Mouse (Mus musculus) embryonic facial prominence, embryonic 12.5 days (tissue): Measurements from ENCODE around the gene Itga6. TPM values are rescaled to one million over a fixed set of nuclear protein-coding genes. Genes with fewer than 3 reads are reported as not detected.
A peak's percentile ranks its signal among the peaks of the same experiment; 100 is the strongest.

Source experiments
- ATAC-seq: fragments of 200-750 bp; cut with Nextera tagmentation; 2 replicates; pipeline ENCODE4 v1.8.0; 2017; ENCODE audit not compliant: insufficient number of reproducible peaks, insufficient read depth, low FRiP score, low TSS enrichment
- H3K27ac ChIP-seq: fragments of 300-500 bp; sonication (generic); 2 replicates; pipeline ENCODE4 v1.5.1; 2016; ENCODE audit warnings: mild to moderate bottlenecking
- H3K27me3 ChIP-seq: fragments of 300-500 bp; sonication (generic); 2 replicates; pipeline ENCODE4 v1.6.1; 2016; ENCODE audit warnings: mild to moderate bottlenecking, moderate library complexity
- H3K36me3 ChIP-seq: fragments of 300-500 bp; sonication (generic); 2 replicates; pipeline ENCODE4 v1.6.1; 2016; ENCODE audit warnings: mild to moderate bottlenecking
- H3K4me1 ChIP-seq: fragments of 300-500 bp; sonication (generic); 2 replicates; pipeline ENCODE4 v1.6.1; 2016
- H3K4me2 ChIP-seq: fragments of 300-500 bp; sonication (generic); replicated peaks from 2 replicates; pipeline ENCODE4 v1.6.1; 2016; ENCODE audit warnings: mild to moderate bottlenecking, moderate library complexity
- H3K4me3 ChIP-seq: fragments of 300-500 bp; sonication (generic); 2 replicates; pipeline ENCODE4 v1.5.1; 2016; ENCODE audit warnings: mild to moderate bottlenecking
- H3K9ac ChIP-seq: fragments of 300-500 bp; sonication (generic); 2 replicates; pipeline ENCODE4 v1.6.1; 2016; ENCODE audit warnings: mild to moderate bottlenecking, moderate library complexity
- H3K9me3 ChIP-seq: fragments of 300-500 bp; sonication (generic); 2 replicates; pipeline ENCODE4 v1.6.1; 2016; ENCODE audit warnings: mild to moderate bottlenecking, moderate library complexity
- WGBS: fragments of 180-500 bp; shearing (Covaris S2); methylation state at CpG from one replicate; pipeline ENCODE4 v1.1.7; 2016; 5-methylcytosine and 5-hydroxymethylcytosine counted together
- polyA plus RNA-seq: library from polyadenylated mRNA; unstranded; fragments of >200 nt; fragmentation: Nextera tagmentation; extraction: Ambion mirVana; gene quantifications from 2 replicates; pipeline ENCODE4 v1.2.1, GENCODE M21; 2016

Gene Itga6
- polyA plus RNA-seq, 1 experiment from 2014 or later, result 43.4 TPM

DNA sequence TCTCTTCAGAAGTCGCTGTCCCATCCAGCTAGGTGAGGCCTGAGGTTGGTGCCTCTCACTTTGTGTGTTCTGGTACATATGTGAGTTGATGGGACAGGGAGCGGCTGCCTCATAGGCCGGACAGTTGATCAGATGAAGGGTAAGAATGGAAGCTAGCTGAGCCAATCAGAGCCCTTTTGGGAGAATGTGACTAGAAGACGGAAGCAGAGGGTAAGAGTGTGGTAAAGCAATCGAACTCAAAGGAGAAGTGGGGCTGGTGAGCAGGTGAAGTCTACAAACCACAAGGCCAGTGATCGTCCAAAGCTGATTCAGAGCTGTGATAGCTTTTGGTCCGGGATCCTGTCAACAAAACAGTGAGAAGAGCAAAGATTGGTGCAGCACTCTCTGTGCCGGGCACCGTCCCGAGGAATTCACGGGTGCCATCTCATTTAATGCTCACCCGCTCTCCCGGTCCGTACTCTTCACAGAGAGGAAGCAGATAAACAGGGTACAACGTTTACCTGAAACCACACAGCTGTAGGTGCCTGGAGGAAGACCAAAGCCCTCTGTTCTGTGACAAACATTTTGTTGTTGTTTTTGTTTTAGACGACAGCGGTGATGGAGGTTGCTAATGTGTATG lies 9.8 kb upstream of the Itga6 start:
- no peak for ATAC-seq
- 92% methylated on average over 17 of the region's 17 CpGs for WGBS

DNA sequence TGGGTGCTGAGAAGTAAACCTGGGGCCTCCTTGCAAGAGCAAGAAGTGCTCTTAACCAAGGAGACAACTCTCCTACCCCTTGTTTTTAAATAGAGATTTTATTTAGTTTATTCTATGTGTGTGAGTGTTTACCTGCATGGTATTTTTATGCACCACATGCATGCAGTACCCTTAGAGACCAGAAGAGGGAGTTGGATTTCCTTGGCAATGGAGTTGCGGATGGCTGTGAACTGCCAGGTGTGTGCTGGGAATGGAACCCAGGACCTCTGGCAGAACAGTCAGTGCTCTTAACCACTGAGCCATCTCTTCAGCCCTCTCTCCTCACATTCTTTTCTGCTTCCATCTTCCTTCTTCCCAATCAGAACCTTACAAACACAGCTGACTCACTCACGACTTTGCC lies 9.2 kb upstream of the Itga6 start:
- ATAC-seq, result no peak
- H3K4me2 ChIP-seq, result no peak overlapping the region
- H3K4me1 ChIP-seq, result peaks cover 26% of the 10 kb centered on the region
- no peak overlapping the region for H3K9ac ChIP-seq
- WGBS, result 89% methylated on average over 2 of the region's 2 CpGs
- H3K36me3 ChIP-seq, result no peaks in the 10 kb centered on the region
- H3K27me3 ChIP-seq, result no peaks in the 10 kb centered on the region
- H3K4me3 ChIP-seq, result no peak overlapping the region
- no peaks in the 10 kb centered on the region for H3K9me3 ChIP-seq
- no peak overlapping the region for H3K27ac ChIP-seq

More for the DNA sequence above, 9.8 kb upstream of the Itga6 start:
- Histone ChIP-seq H3K9me3 (no peaks in the 10 kb centered on the region), H3K4me3 (no peak overlapping the region), H3K4me2 (no peak overlapping the region), H3K9ac (no peak overlapping the region), H3K27me3 (no peaks in the 10 kb centered on the region), H3K27ac (no peak overlapping the region), H3K4me1 (peaks cover 28% of the 10 kb centered on the region), H3K36me3 (no peaks in the 10 kb centered on the region)

DNA sequence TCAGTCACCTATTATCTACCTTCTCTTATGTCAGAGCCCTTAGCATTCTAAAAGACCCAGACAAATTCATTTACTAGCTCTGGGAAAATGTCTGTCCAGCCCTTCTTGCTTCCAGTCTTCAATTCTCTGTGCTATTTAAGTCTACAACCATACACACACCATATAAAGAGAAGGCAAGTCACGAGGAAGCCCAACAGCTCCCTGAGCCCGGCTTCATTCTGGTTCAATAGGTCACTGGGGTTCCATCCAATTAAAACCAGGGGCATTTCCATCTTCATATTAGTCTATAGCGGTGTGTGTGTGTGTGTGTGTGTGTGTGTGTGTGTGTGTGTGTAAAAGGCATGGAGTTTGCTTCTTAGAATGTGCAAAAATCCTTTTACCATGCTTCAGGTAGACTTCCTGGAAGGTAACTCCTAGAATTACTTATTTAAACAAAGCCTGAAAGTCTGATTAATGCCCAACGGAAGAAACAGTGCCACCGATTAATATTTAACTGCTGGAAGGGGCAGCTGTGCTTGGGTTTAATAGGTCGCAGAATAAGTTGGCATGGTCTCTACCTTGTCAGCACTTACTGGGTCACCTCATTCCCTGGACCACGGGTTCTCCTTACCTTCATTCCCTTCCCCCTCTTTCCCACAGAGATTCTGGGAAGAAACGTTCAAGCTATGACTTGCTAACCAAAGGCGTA lies 6.1 kb upstream of the Itga6 start:
- no peak overlapping the region for H3K9ac ChIP-seq
- no peak overlapping the region for H3K4me3 ChIP-seq
- WGBS, result 71% methylated on average over 9 of the region's 9 CpGs
- no peaks in the 10 kb centered on the region for H3K36me3 ChIP-seq
- no peak overlapping the region for H3K4me2 ChIP-seq
- H3K9me3 ChIP-seq, result no peaks in the 10 kb centered on the region
- H3K4me1 ChIP-seq, result peaks cover 22% of the 10 kb centered on the region; the same call in 1 of the 2 replicates
- ATAC-seq, result no peak
- no peaks in the 10 kb centered on the region for H3K27me3 ChIP-seq
- no peak overlapping the region for H3K27ac ChIP-seq

GRCm38 (mm10) chr2:71742557-71742956 lies 2.9 kb upstream of the Itga6 start:
- H3K9me3 ChIP-seq, result no peaks in the 10 kb centered on the region
- H3K36me3 ChIP-seq, result no peaks in the 10 kb centered on the region
- no peak for ATAC-seq
- no peak overlapping the region for H3K4me3 ChIP-seq
- H3K27me3 ChIP-seq, result no peaks in the 10 kb centered on the region
- peaks cover 33% of the 10 kb centered on the region for H3K4me1 ChIP-seq
- H3K27ac ChIP-seq, result no peak overlapping the region
- WGBS, result 68% methylated on average over 4 of the region's 4 CpGs
- no peak overlapping the region for H3K4me2 ChIP-seq
- no peak overlapping the region for H3K9ac ChIP-seq

DNA sequence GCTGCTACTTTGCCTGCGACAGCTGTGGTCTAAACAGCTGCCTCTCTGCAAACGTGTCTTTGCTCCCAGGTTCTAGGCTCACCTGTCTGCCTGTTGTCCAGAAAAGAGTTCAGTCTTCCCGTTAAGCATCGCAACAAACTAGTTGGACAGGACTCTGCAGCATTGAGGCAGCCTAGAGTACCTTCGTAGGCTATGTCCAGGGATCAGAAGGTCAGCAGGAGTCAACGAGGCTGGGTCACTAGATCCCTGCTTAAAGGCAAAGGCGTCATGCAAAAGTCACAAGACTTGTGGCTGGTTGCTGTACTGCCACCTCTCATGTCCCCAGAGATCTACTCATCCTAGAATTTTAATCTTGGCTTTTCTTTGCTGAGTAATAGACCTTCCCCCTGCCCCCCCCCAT lies 2.0 kb upstream of the Itga6 start:
- no peak for ATAC-seq
- Histone ChIP-seq H3K9me3 (no peaks in the 10 kb centered on the region), H3K4me2 (no peak overlapping the region), H3K36me3 (no peaks in the 10 kb centered on the region), H3K9ac (no peak overlapping the region), H3K4me1 (peaks cover 33% of the 10 kb centered on the region), H3K4me3 (no peak overlapping the region), H3K27ac (no peak overlapping the region), H3K27me3 (no peaks in the 10 kb centered on the region)
- 27% methylated on average over 7 of the region's 7 CpGs for WGBS

GRCm38 (mm10) chr2:71744320-71744719 lies 1.1 kb upstream of the Itga6 start:
- no peaks in the 10 kb centered on the region for H3K27me3 ChIP-seq
- ATAC-seq, result no peak
- no peaks in the 10 kb centered on the region for H3K9me3 ChIP-seq
- peaks cover 31% of the 10 kb centered on the region for H3K4me1 ChIP-seq
- no peak overlapping the region for H3K4me3 ChIP-seq
- no peaks in the 10 kb centered on the region for H3K36me3 ChIP-seq
- WGBS, result 22% methylated on average over 9 of the region's 9 CpGs
- no peak overlapping the region for H3K9ac ChIP-seq
- no peak overlapping the region for H3K27ac ChIP-seq
- H3K4me2 ChIP-seq, result no peak overlapping the region

GRCm38 (mm10) chr2:71744861-71745507 lies 432 bp upstream of the Itga6 start:
- H3K9me3 ChIP-seq, result no peaks in the 10 kb centered on the region
- ATAC-seq, result no peak
- H3K9ac ChIP-seq, result no peak overlapping the region
- H3K36me3 ChIP-seq, result no peaks in the 10 kb centered on the region
- no peak overlapping the region for H3K27ac ChIP-seq
- 11% methylated on average over 11 of the region's 11 CpGs for WGBS
- no peak overlapping the region for H3K4me3 ChIP-seq
- H3K27me3 ChIP-seq, result no peaks in the 10 kb centered on the region
- no peak overlapping the region for H3K4me2 ChIP-seq
- peaks cover 27% of the 10 kb centered on the region for H3K4me1 ChIP-seq

GRCm38 (mm10) chr2:71748451-71748850 lies 3.0 kb downstream of the Itga6 start:
- Histone ChIP-seq H3K4me3 (no peak overlapping the region), H3K4me1 (peaks cover 22% of the 10 kb centered on the region), H3K27ac (no peak overlapping the region), H3K4me2 (no peak overlapping the region), H3K27me3 (no peaks in the 10 kb centered on the region), H3K36me3 (no peaks in the 10 kb centered on the region), H3K9me3 (no peaks in the 10 kb centered on the region), H3K9ac (no peak overlapping the region)
- no peak for ATAC-seq
- WGBS, result 87% methylated on average over 5 of the region's 5 CpGs

DNA sequence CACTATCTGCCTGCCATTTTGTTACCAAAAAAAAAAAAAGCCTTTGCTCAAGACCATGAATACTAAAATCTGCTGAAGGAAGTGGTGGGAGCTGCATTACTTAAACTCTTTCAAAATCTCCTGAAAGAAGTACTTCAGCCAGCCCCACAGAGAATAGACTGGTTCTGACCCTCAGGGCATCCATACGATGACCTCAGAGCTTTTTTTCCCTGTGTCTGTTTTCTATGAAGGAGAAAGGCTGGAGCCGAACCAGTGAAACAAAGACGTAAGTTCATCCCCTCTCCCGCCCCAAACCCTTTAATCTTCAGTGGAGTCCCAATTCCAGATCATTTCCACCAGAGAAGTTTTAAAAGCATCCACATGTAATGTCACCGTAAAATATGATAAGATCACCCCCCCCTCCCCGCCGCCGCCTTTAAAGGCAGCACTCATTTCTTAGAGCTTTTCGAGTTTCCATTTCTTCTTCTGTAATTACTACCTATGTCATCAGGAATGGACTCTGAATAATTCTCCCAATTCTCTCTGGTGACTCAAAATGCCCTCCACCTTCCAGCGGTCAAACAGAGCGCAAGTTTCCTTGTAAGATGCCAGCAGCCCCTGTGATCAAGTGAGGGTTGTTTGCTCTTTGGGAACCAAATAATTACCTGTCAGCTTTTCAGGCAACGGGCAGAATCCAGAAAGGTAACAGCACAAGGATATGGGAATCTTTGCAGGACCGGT lies 4.1 kb downstream of the Itga6 start:
- ATAC-seq, result no peak
- WGBS, result 33% methylated on average over 13 of the region's 13 CpGs
- Histone ChIP-seq H3K4me1 (peaks cover 18% of the 10 kb centered on the region), H3K36me3 (no peaks in the 10 kb centered on the region), H3K27ac (no peak overlapping the region), H3K4me2 (0 out of 2 replicates have a peak overlapping the region, but pooled peaks have one; percentile 7), H3K9ac (no peak overlapping the region), H3K9me3 (no peaks in the 10 kb centered on the region), H3K4me3 (no peak overlapping the region), H3K27me3 (no peaks in the 10 kb centered on the region)

- no peaks in the 10 kb centered on the region for H3K36me3 ChIP-seq
- no peak overlapping the region for H3K27ac ChIP-seq
- WGBS, result 61% methylated on average over 10 of the region's 10 CpGs
- H3K4me2 ChIP-seq, result 0 out of 2 replicates have a peak overlapping the region, but pooled peaks have one; percentile 7
- H3K9ac ChIP-seq, result no peak overlapping the region
- no peak for ATAC-seq
- H3K9me3 ChIP-seq, result no peaks in the 10 kb centered on the region
- H3K27me3 ChIP-seq, result no peaks in the 10 kb centered on the region
- H3K4me1 ChIP-seq, result peaks cover 12% of the 10 kb centered on the region
- no peak overlapping the region for H3K4me3 ChIP-seq
Measured at GRCm38 (mm10) chr2:71750087-71750453, 4.7 kb downstream of the Itga6 start.

- Histone ChIP-seq H3K27me3 (no peaks in the 10 kb centered on the region), H3K9me3 (no peaks in the 10 kb centered on the region), H3K4me3 (no peak overlapping the region), H3K27ac (no peak overlapping the region), H3K4me1 (0 out of 2 replicates have a peak, but pooled peaks cover 3% of the 10 kb centered on the region), H3K9ac (no peak overlapping the region), H3K4me2 (no peak overlapping the region), H3K36me3 (no peaks in the 10 kb centered on the region)
- WGBS, result 76% methylated on average over 8 of the region's 8 CpGs
- no peak for ATAC-seq
Measured at GRCm38 (mm10) chr2:71751336-71751735, 5.9 kb downstream of the Itga6 start.
